Mouse (Mus musculus) right cerebral cortex, postnatal 4 days (tissue): Measurements from ENCODE around the gene Agpat4.
"Not testable (repeated sequence)": the region's sequence is repeated elsewhere in the genome, so short reads cannot be mapped to it uniquely, and the experiment has no call there.

ENCODE experiments used
- DNase-seq: peaks from one replicate; pipeline ENCODE4 v3.0.0-alpha.2; 2022

Agpat4 gene

GRCm38 (mm10) chr17:12118561-12118925, at the start of gene Agpat4:
Gene Agpat4 (plus strand): TSS chr17:12118704.
- peak; percentile 48 for DNase-seq

DNA sequence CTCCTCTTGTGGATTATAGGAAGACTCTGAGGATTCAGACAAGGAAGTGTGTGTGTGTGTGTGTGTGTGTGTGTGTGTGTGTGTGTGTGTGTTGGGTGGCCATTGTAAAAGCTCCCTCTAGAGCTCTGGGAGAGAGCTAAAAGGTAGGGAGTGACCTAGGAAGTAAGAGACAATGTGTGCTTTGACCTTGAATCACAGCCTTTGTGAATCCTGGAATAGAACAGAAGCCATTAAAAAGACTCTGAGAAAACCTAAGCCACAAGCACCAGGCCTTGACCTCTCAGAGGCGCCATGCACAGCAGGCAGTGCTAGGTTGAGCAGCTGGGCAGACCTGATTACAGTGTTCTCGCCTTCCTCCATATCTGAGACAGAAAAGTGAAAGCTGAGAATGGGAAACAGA, 41.7 kb upstream of the Agpat4 start:
- DNase-seq = no peak

- DNase-seq = no peak
These were observed 37.6 kb upstream of the Agpat4 start for GRCm38 (mm10) chr17:12080656-12081495.

DNA sequence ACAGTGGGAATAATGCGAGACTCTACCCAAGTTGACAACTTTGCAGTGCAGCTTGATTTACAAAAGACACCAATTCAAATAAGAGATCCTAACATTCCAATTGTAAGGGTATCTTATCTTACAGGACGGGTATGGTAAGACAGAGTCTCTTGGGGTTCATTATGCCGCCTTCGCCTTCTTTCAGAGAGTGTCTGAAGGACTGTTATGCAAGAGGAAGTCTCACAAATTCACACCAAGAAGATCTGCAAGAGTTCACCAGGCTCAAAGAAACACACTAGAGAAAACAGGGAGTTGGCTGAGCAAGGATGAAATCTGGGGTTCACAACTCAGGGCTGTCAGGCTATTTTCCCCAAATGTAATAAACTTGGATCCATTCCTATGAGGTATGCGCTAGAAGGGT, 36.3 kb upstream of the Agpat4 start:
- no peak for DNase-seq

DNA sequence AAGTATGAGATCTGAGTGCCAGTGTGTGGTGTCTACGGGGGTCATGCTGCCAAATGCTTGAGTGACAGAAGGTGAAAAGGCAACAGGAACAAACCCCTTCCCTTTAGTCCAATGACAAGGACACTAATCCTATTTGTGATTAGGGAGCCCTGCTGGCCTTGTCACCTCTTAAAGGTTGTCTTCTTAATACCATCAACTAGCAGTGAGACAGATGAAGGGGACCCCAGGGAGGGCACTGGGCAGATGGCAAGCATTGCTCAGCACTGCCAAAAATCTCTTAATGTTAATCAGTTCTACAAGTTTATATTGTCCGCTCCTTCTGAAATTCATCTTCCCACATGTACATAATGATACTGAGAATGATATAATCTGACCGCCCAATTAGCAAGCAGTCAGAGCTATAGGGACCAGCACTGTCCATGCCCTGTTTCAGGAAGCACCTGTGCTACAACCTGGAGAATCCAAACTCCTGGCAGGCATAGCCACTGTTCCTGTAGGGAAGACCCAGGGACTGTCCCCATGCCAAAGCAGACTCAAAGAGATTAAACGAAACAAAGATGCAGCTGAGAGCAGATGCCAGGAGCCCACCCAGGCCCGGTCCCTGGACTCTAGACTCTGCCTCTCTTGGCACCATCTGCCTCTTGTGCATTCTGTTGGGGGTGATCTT, 28.1 kb upstream of the Agpat4 start:
- no peak for DNase-seq

DNA sequence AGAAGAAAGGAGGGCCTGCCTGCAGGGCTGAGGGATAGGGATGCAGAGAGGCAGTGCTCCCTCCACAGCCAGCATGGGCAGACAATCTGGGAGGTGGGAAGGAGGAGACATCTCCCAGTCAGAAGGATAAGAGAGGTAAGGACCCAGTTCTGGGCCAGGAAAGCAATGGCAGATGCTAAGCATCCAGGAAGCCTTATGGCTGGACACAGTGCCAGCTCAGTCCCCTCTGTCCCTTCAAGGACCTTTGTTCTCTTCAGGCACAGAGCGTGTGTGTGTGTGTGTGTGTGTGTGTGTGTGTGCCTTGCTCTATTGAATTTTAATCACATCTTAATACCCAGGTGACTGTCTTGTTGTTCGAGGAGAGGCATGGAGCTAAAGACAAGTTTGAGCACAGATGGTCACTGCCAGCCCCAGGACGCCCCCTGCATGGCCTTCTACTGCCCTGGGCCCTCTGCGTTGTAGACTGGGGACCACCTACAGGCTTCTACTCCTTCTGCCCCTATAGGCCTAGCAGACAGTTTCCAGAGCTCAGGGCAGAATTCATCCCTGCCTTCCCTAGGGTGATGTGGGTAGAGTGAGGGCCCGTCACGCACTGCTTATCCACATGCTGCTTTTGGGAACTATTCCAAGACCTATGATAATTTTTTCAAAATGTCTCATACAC, 25.5 kb upstream of the Agpat4 start:
- DNase-seq = no peak

DNA sequence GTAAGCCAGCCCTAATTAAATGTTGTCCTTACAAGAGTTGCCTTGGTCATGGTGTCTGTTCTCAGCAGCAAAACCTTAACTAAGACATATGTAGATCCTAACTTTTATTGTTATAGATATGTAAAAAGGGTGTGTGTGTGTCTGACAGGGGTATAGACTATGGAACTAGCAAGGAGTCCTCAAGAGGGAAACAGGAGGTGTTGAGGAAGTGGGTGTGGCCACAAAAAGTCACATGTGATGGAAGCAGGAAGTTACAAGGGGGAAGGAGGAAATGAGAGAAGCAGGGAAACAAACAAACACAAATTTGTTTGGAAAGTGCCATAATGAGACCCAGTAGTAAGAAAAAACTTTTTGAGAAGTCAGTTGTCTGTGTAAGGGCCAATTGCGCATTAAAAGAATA, 24.5 kb upstream of the Agpat4 start:
- no peak for DNase-seq

- no peak for DNase-seq
These were observed 23.5 kb upstream of the Agpat4 start for GRCm38 (mm10) chr17:12094827-12095590.

DNA sequence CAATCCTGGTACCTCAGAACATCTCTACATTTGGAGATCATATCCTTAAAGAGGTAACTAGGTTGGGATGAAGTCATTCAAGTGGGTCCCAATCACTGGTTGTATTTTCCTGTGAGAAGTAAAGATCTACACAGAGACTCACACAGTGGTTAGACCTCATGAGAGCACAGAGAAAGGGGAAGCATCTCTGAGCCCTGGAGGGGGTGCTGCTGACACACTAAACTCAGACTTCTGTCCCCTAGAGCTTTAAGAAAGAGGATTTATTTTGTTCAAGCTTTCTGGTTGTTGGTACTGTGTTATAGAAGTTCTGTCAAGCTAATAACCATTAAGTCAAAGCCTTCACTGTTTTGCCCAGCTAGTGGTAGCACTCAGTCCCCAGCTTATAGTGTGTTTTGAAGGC, 19.1 kb upstream of the Agpat4 start:
- DNase-seq = no peak

DNA sequence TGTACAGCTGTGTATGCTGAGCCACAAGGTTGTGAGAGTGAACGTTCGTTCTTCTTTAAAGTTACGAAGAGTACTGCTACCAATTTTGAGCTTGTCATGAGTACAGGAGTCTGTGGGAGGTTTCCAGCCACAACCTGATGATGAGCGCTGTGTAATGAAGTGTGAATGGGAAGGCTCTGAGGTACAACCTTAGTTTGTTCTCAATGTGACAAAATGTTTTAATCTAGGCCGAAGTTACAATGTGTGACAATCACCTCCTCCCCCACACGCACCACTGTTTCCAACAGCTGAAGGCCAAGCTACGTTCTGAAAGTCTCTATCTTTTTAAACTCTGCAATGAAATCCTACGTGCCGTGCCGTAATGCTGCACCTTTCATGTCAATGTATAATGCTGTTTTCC, 16.2 kb upstream of the Agpat4 start:
- DNase-seq = no peak

GRCm38 (mm10) chr17:12103781-12104180, 14.7 kb upstream of the Agpat4 start:
- no peak for DNase-seq

DNA sequence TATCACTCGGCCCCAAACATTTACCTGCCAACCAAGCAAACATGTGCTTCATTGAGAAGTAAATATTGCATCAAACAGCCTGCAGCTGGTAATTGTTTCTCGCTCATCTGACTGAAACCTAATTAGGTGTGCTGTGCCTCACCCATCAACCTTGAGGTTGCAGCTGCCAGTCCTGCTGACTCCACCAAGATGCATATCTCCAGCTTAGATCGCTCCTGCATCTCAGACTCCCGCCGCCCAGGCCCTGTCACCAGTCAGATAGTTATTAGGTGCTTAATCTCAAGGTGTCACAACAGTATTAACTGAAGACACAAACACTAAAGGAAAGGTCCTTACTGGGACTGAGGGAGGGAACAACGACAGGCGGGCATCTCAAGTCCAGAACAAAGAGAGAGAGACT, 14.3 kb upstream of the Agpat4 start:
- no peak for DNase-seq

GRCm38 (mm10) chr17:12104690-12105089, 13.8 kb upstream of the Agpat4 start:
- no peak for DNase-seq

- no peak for DNase-seq
These were observed 12.2 kb upstream of the Agpat4 start for GRCm38 (mm10) chr17:12106255-12106654.

GRCm38 (mm10) chr17:12113626-12114025, 4.9 kb upstream of the Agpat4 start:
- DNase-seq = no peak

GRCm38 (mm10) chr17:12115086-12115485, 3.4 kb upstream of the Agpat4 start:
- DNase-seq = no peak

- DNase-seq = no peak
These were observed 373 bp upstream of the Agpat4 start for GRCm38 (mm10) chr17:12118131-12118530.

DNA sequence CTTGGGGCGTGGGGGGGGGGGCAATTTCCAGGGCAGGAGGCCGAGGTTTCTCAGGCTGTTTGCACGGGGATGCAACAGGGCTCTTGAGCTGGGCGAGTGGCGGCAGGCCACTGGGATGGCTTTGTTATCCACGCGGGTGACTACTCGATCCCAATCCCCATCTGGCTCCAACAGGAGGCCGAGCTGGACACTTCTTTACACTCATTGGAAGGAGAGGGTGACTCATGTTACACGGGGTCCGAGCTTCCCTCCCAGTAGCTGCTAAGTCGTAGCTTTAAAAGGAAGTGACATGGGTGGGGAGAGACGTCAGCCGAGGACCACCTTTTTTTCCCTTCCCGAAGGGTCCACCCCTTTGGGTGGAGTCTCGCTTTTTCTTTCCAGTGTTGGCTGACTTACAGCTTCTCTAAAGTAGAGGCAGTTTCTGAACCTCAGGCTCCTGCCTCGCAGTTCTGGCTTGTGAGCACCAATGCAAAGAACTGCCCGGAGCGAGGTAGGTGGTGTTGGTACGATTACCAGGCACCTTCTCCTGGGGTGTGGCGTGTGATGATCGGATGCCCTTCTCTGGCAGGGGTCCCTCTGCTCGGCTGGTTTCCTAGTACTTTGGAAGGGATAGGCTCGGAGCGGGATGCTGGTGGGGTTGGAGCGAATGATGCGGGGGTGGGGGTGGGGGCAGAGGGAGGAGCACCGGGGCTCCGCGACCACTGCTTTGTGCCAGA, 580 bp downstream of the Agpat4 start:
- peak; percentile 61 for DNase-seq

GRCm38 (mm10) chr17:12119675-12120074, 1.2 kb downstream of the Agpat4 start:
- DNase-seq = peak; percentile 72

- DNase-seq = no peak
These were observed 1.8 kb downstream of the Agpat4 start for GRCm38 (mm10) chr17:12120268-12120667.

DNA sequence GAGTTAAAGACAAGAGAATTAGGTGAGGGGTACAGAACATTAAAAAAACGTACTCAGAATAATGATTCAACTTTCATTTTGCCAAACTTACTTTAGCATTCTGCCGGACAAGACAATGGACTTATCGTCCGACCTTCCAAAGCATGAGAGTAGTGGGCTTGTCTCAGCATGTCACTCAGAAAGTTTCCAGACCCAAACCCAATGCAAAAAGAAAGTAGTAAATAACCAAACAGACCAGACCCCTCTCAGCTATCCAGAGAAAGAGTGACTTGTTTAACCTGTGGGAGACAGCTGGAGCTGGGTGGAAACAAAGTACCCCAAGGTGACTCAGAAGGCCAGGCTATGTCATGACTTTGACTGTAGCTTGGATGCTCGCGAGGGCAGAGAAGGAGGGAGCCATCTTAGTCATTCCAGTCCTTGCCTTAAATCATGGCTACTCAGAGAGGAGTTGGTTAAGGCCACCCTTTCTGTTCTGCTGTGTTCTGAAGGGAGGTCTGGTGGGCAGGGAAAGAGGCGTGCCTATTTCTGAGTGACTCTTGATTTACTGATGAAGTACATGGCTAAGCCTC, 2.8 kb downstream of the Agpat4 start:
- no peak for DNase-seq

DNA sequence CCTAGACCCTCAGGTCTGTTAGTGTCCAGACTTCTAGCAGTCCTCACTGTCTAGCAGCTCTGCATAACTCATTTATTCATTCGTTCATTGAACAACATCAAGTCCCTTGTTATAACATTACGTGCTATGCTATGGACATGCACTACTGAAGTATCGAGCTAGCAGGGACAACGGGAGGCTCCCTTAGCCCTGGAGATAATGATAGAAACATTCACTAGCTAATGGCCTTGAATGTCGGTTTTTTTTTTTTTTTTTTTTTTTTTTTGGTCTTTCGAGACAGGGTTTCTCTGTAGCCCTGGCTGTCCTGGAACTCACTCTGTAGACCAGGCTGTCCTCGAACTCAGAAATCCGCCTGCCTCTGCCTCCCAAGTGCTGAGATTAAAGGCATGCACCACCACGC, 3.8 kb downstream of the Agpat4 start:
- not testable (repeated sequence) for DNase-seq
